Mouse (Mus musculus) left cerebral cortex, adult 11 months (tissue): Measurements from ENCODE around the gene Fam172a.

Source experiments
- DNase-seq: peaks from one replicate; pipeline ENCODE4 v3.0.0; 2022; ENCODE audit warnings: low spot score

Gene Fam172a

GRCm38 (mm10) chr13:78102337-78102736, 400.5 kb downstream of the Fam172a start:
- no peak for DNase-seq

GRCm38 (mm10) chr13:78104851-78105250, 403.0 kb downstream of the Fam172a start:
- no peak for DNase-seq

GRCm38 (mm10) chr13:78110648-78111047, 408.8 kb downstream of the Fam172a start:
- no peak for DNase-seq

GRCm38 (mm10) chr13:78113978-78114377, 412.1 kb downstream of the Fam172a start:
- DNase-seq, result no peak

- DNase-seq, result no peak
Observed at GRCm38 (mm10) chr13:78118715-78119114, 416.9 kb downstream of the Fam172a start.

- DNase-seq, result no peak
Observed at GRCm38 (mm10) chr13:78121991-78122390, 420.2 kb downstream of the Fam172a start.

- no peak for DNase-seq
Observed at GRCm38 (mm10) chr13:78123911-78124426, 422.1 kb downstream of the Fam172a start.

GRCm38 (mm10) chr13:78157465-78157864, 455.6 kb downstream of the Fam172a start:
- DNase-seq, result no peak

GRCm38 (mm10) chr13:78162149-78162548, 460.3 kb downstream of the Fam172a start:
- DNase-seq, result no peak

- peak; percentile 52 for DNase-seq
Observed at GRCm38 (mm10) chr13:78163087-78163958, 461.5 kb downstream of the Fam172a start.

- no peak for DNase-seq
Observed at GRCm38 (mm10) chr13:78164941-78165340, 463.1 kb downstream of the Fam172a start.

- no peak for DNase-seq
Observed at GRCm38 (mm10) chr13:78168166-78168565, 466.3 kb downstream of the Fam172a start.

GRCm38 (mm10) chr13:78171320-78171719, 469.5 kb downstream of the Fam172a start:
- no peak for DNase-seq

- no peak for DNase-seq
Observed at GRCm38 (mm10) chr13:78171984-78172636, 470.3 kb downstream of the Fam172a start.

GRCm38 (mm10) chr13:78172861-78173260, 471.0 kb downstream of the Fam172a start:
- no peak for DNase-seq

- DNase-seq, result no peak
Observed at GRCm38 (mm10) chr13:78174191-78174590, 472.4 kb downstream of the Fam172a start.

GRCm38 (mm10) chr13:78174891-78175290, 473.1 kb downstream of the Fam172a start:
- DNase-seq, result no peak

GRCm38 (mm10) chr13:78175821-78176380, 474.1 kb downstream of the Fam172a start:
- DNase-seq, result no peak

GRCm38 (mm10) chr13:78177381-78177950, 475.6 kb downstream of the Fam172a start:
- DNase-seq, result no peak

- DNase-seq, result no peak
Observed at GRCm38 (mm10) chr13:78178021-78178420, 476.2 kb downstream of the Fam172a start.

- DNase-seq, result no peak
Observed at GRCm38 (mm10) chr13:78178771-78179170, 476.9 kb downstream of the Fam172a start.
